Mouse (Mus musculus) stomach, postnatal 0 days (tissue): ENCODE measurements around the gene U2af1l4.

Experiments
- CTCF ChIP-seq: IDR thresholded peaks from 2 replicates; pipeline ENCODE4 v1.5.1; 2016; ENCODE audit warnings: antibody characterized with exemption, low read depth, mild to moderate bottlenecking, moderate library complexity
- EP300 ChIP-seq: optimal IDR thresholded peaks from 2 replicates; pipeline ENCODE3; 2016; ENCODE audit warnings: antibody characterized with exemption

DNA sequence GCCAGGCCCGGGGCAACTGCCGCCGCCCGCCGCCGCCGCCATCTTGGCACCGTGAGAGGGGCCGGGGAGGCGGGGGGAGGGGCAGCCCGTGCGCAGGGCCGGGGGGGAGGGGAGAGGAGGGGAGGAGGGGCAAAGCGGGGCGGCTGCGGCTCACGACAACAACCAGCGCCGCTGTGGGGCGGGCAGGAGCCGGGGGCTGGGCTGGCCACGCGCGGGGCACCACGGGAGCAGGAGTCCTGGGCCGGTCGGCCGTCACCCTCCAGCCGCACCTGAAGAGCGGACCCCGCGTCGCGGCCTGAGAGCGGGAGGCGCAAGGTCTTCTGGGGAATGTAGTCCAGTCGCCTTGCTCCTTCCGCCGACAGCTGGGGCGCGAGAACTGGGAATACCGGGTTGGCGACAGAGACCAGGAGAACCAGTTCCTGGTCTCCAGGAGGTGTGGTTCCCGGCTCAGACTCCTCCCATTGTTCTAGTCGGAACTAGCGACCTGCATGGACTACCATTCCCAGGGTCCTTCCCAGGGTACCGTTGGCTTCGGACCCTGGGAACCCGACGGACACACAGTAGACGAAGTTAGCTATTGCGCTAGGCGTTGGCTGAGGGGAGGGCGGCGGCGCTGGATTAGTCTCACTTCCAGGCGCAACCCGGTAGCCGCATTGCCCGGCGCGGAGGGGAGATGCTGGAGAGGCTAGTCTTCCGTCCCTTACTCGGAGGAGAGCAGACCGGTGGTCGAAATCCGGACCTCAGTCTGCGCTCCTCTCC, 25.8 kb downstream of the U2af1l4 start, which contains the start of gene Kmt2b:
- TF ChIP-seq CTCF (no peak), EP300 (peak; percentile 81)
